Mouse (Mus musculus) ES-Bruce4 (cell line): ENCODE results near the gene P3h3. TPM values are rescaled to one million over a fixed set of nuclear protein-coding genes. Genes with fewer than 3 reads are reported as not detected.

Source experiments
- H3K27ac ChIP-seq: 2 replicates; pipeline ENCODE4 v1.5.1; 2012; ENCODE audit warnings: low read length, inconsistent platforms; ENCODE audit not compliant: insufficient read depth
- H3K27me3 ChIP-seq: 2 replicates; pipeline ENCODE4 v1.6.1; 2012; ENCODE audit warnings: mild to moderate bottlenecking, low read length, inconsistent platforms; ENCODE audit not compliant: control insufficient read depth, poor library complexity, insufficient read depth, severe bottlenecking
- H3K36me3 ChIP-seq: 2 replicates; pipeline ENCODE4 v1.6.1; 2012; ENCODE audit warnings: inconsistent platforms, mild to moderate bottlenecking, low read length, moderate library complexity; ENCODE audit not compliant: control insufficient read depth, poor library complexity, insufficient read depth, severe bottlenecking
- H3K4me1 ChIP-seq: one replicate; pipeline ENCODE4 v1.8.1; 2011; ENCODE audit warnings: low read length; ENCODE audit not compliant: control insufficient read depth, insufficient read depth
- H3K4me3 ChIP-seq: 2 replicates; pipeline ENCODE4 v1.5.1; 2011; ENCODE audit warnings: low read depth, mild to moderate bottlenecking, low read length
- H3K9ac ChIP-seq: 2 replicates; pipeline ENCODE4 v1.6.1; 2012; ENCODE audit warnings: low read depth, mild to moderate bottlenecking, inconsistent platforms; ENCODE audit not compliant: poor library complexity, severe bottlenecking
- H3K9me3 ChIP-seq: replicated peaks from 2 replicates; pipeline ENCODE4 v1.6.1; 2012; ENCODE audit warnings: mild to moderate bottlenecking, low read length, inconsistent platforms; ENCODE audit not compliant: control insufficient read depth, poor library complexity, insufficient read depth, severe bottlenecking
- CTCF ChIP-seq: IDR thresholded peaks from one replicate; pipeline ENCODE4 v1.8.1; 2011; ENCODE audit warnings: low read depth, low read length
- EP300 ChIP-seq: IDR thresholded peaks from 2 replicates; pipeline ENCODE4 v1.6.1; 2011; ENCODE audit warnings: low read depth, low read length; ENCODE audit not compliant: insufficient read depth
- POLR2A ChIP-seq: IDR thresholded peaks from one replicate; pipeline ENCODE4 v1.8.1; 2011; ENCODE audit warnings: low read length; ENCODE audit not compliant: insufficient read depth
- polyA plus RNA-seq: library from polyadenylated mRNA; stranded (reverse); fragments of >200 nt; gene quantifications from 2 replicates; pipeline ENCODE4 v1.2.4, GENCODE M21; 2011; ENCODE audit warnings: low read depth; ENCODE audit not compliant: missing spikeins, insufficient read depth, insufficient read length

Gene P3h3
- polyA plus RNA-seq, 1 experiment, result 3.1 TPM

GRCm38 (mm10) chr6:124861802-124862201 lies 4.2 kb upstream of the P3h3 start:
- TF ChIP-seq POLR2A, result no peak
- TF ChIP-seq CTCF, result no peak
- no peak for TF ChIP-seq EP300
- no peak overlapping the region for H3K27ac ChIP-seq
- H3K9ac ChIP-seq, result no peak overlapping the region
- no peaks in the 10 kb centered on the region for H3K9me3 ChIP-seq
- peaks cover 13% of the 10 kb centered on the region for H3K4me1 ChIP-seq
- no peaks in the 10 kb centered on the region for H3K36me3 ChIP-seq
- H3K4me3 ChIP-seq, result no peak overlapping the region
- H3K27me3 ChIP-seq, result no peaks in the 10 kb centered on the region

GRCm38 (mm10) chr6:124861266-124861665 lies 3.7 kb upstream of the P3h3 start:
- Histone ChIP-seq H3K4me3 (no peak overlapping the region), H3K27ac (no peak overlapping the region)

GRCm38 (mm10) chr6:124860511-124860910 lies 3.0 kb upstream of the P3h3 start:
- Histone ChIP-seq H3K27me3 (no peaks in the 10 kb centered on the region), H3K36me3 (no peaks in the 10 kb centered on the region), H3K4me3 (no peak overlapping the region), H3K4me1 (peaks cover 19% of the 10 kb centered on the region), H3K27ac (no peak overlapping the region), H3K9ac (no peak overlapping the region), H3K9me3 (no peaks in the 10 kb centered on the region)
- TF ChIP-seq CTCF (no peak), POLR2A (no peak), EP300 (no peak)

More at GRCm38 (mm10) chr6:124861266-124861665, 3.7 kb upstream of the P3h3 start:
- H3K9ac ChIP-seq, result no peak overlapping the region
- H3K36me3 ChIP-seq, result no peaks in the 10 kb centered on the region
- TF ChIP-seq CTCF (no peak), EP300 (no peak), POLR2A (no peak)
- no peaks in the 10 kb centered on the region for H3K9me3 ChIP-seq
- H3K4me1 ChIP-seq, result peaks cover 13% of the 10 kb centered on the region
- no peaks in the 10 kb centered on the region for H3K27me3 ChIP-seq

- H3K9ac ChIP-seq, result no peak overlapping the region
- TF ChIP-seq POLR2A (no peak), CTCF (peak; percentile 93)
- H3K4me1 ChIP-seq, result peaks cover 19% of the 10 kb centered on the region
- no peaks in the 10 kb centered on the region for H3K36me3 ChIP-seq
- no peaks in the 10 kb centered on the region for H3K9me3 ChIP-seq
- H3K4me3 ChIP-seq, result peak overlapping the region; percentile 28
- no peak overlapping the region for H3K27ac ChIP-seq
- H3K27me3 ChIP-seq, result no peaks in the 10 kb centered on the region
Measured at GRCm38 (mm10) chr6:124859725-124860124, 2.2 kb upstream of the P3h3 start.

GRCm38 (mm10) chr6:124858561-124859318 lies 1.2 kb upstream of the P3h3 start:
- no peak for TF ChIP-seq CTCF
- no peak for TF ChIP-seq EP300
- no peak for TF ChIP-seq POLR2A
- Histone ChIP-seq H3K27ac (no peak overlapping the region), H3K36me3 (no peaks in the 10 kb centered on the region), H3K27me3 (no peaks in the 10 kb centered on the region), H3K9ac (no peak overlapping the region), H3K9me3 (no peaks in the 10 kb centered on the region), H3K4me1 (peaks cover 19% of the 10 kb centered on the region), H3K4me3 (no peak overlapping the region)

- Histone ChIP-seq H3K9ac (peak overlapping the region; percentile 95), H3K4me1 (peaks cover 19% of the 10 kb centered on the region), H3K27ac (no peak overlapping the region), H3K9me3 (no peaks in the 10 kb centered on the region), H3K4me3 (peak overlapping the region; percentile 64), H3K36me3 (no peaks in the 10 kb centered on the region), H3K27me3 (no peaks in the 10 kb centered on the region)
- TF ChIP-seq EP300 (no peak), CTCF (no peak), POLR2A (no peak)
Measured at GRCm38 (mm10) chr6:124857840-124858530, 433 bp upstream of the P3h3 start.
